Mouse (Mus musculus): ENCODE data around the gene Rspo3. TPM values are rescaled to one million over a fixed set of nuclear protein-coding genes. Genes with fewer than 3 reads are reported as not detected.
A peak's percentile ranks its signal among the peaks of the same experiment; 100 is the strongest.

Rspo3 gene
- total RNA-seq (2021) = 10 to 100 TPM in 1 of 2 experiments, 1 to 10 TPM in 1; 9.1 to 10.8 TPM
- long read RNA-seq, transcript Rspo3-201 (5 exons, 3,085 nt) = major isoform, 7 of 8 reads
- long read RNA-seq, partial matches to known transcripts = 1 of 8 reads
- long read RNA-seq, other reads (novel, unspliced or antisense) = 0 of 8 reads

DNA sequence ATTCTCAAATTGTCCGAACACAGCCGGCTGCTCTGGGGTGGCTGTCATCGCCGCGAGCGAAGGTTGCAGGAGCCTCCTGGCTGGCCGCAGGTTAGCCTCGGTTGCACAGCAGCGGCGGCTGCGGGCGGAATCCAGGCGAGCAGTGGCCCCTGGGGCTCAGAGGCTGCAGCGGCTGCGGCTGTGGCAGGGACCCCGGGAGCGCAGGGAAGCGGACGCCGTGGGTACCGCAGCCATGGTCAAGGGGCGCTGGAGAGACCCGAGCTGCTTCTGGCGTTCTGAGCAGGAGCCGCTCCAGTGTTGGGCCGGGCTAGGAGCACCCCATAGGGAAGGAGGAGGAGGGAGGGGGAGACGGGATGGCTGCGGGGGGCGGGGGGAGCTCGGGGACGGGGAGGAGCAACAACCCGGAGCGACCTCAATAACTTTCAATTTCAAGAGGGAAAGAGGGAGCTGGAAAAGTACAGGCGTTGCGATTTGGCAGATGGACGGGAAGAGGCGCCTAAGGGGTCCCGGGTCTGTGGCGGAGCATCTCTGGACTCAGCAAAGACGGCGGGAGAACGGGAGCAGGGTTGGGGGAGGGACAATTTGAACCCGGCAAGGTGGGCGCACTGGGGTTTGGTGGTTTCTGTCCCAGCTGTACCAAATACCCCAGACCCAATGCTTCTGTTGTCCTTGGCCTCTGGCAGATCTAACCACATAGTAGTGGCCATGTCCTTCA is at the start of gene Rspo3:
Rspo3 (minus strand) TSS at position 322 of the 715 bp plus-strand sequence.
- peak; percentile 51 to 66 for DNase-seq (ENCODE audit: low spot score in 2 of 2)

DNA sequence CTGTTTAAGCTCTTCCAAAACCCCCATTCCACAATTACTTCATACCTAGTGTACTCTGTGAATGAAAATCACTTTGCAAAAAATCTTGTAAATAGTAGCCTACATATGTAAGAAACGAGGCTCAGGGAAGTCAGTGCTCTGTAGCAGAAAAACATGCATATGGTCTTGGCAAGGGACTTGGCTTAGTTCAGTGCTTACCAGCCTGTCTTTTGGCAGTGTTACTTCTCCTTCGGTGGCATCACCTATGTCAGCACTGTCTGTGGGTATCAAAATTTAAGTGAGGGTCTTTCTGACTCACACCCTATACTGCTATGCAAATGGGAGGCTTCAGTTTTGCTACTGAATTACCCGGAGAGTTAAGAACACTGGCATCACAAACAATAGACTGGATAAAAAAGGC is 46.3 kb upstream of the Rspo3 start:
- DNase-seq (ENCODE audit: low spot score in 2 of 2) = no peak

DNA sequence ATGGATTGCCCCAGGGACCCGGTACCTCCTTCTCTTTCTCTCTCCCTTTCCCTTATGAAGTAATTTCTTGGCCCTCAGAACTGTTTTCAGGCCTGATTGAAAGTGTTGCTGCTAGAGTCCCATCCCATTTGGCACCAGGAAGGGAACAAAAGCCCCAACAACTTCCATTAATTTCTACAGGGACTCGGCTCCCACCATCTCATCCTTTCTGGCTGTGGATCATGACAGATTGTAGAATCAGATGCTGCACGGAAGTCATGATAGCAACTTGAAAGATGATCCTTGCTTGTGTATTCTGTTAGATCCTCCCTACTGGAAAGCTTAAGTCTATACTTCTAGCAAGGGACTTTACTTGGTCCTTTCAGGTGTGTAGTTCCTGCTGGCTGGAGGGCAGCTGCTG is 45.8 kb upstream of the Rspo3 start:
- peak in 1 of 2 experiments; percentile 15 for DNase-seq (ENCODE audit: low spot score in 2 of 2)

GRCm38 (mm10) chr10:29555983-29556382 is 20.3 kb upstream of the Rspo3 start:
- no peak for DNase-seq (ENCODE audit: low spot score in 2 of 2)

GRCm38 (mm10) chr10:29554365-29554764 is 18.7 kb upstream of the Rspo3 start:
- no peak for DNase-seq (ENCODE audit: low spot score in 2 of 2)

DNA sequence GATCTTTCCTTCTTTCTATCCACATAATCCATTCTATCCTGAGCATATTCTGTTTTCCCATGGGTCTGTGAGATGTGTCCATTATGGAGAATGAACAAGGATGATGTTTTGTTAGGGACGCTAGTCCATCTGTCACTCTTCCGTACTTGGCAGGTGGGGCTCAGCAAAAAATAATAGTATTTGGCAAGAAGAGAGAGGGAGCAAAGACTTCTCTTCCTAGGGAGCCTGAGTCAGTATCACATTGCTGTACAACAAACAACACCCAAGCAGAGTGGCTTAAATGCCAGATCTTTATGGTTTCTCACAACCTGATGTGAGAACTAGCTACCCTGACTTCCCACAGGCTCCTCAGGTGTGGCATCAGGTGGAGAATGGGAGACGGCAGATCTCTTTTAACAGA is 7.3 kb upstream of the Rspo3 start:
- no peak for DNase-seq (ENCODE audit: low spot score in 2 of 2)

DNA sequence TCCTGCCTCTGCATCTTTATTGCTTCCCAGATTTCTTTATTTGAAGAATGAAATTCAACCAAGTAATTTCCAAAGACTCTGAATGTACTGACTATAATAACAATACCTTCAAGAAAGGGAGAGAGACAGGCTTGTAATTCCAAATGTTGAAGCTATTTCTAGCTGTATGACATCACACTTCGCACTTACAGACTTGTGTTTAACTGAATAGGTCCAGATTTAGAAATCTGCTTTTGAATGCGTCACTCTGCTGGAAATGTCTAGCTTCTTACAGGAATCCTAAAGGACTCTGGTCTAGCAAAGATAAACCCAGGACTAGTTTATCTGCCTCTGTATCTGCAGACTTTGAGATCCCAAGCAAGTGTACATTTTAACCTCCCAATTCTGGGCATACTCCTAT is 3.8 kb upstream of the Rspo3 start:
- DNase-seq (ENCODE audit: low spot score in 2 of 2) = no peak

DNA sequence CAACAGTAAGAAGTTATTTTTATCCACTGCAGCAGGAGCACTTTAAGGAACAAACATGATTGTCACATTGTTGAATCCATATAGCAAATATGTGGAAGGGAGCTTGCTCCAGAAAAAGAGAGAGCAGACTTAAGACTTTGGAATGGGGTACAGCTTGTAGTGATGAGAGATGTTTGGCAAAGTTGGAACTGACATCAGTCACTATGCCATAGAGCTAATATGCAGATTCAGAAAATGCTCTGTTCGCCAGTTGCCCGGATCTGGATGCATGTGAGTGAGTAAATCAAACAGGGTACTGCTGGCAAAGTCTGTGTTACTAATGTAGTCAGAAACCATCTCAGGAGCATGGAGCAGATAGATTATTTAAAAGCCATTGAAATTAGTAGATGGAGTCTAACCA is 3.1 kb upstream of the Rspo3 start:
- no peak for DNase-seq (ENCODE audit: low spot score in 2 of 2)

DNA sequence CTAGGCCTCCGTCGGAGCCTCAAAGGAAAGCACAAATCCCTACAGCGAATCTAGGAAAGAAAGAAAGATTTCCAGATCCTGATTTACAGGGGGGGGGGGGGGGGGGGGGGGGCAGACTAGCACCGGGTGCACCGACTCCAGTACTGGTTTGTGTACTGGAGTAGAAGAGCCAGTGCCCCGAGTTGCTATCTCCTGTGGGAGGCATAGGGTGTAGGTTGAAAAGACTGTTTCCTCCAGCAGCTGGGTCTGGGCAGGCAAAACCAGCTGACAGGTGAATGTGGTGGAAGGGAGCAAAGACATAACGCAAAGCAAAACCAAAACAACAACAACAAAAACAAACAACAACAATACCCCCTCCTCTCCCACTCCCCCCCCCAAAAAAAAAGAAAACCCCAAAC is 838 bp downstream of the Rspo3 start:
- DNase-seq (ENCODE audit: low spot score in 2 of 2) = no peak

- DNase-seq (ENCODE audit: low spot score in 2 of 2) = peak; percentile 36 to 45
Measured at GRCm38 (mm10) chr10:29533846-29534829, 1.5 kb downstream of the Rspo3 start.

- peak; percentile 86 to 89 for DNase-seq (ENCODE audit: low spot score in 2 of 2)
Measured at GRCm38 (mm10) chr10:29532821-29533715, 2.6 kb downstream of the Rspo3 start.

DNA sequence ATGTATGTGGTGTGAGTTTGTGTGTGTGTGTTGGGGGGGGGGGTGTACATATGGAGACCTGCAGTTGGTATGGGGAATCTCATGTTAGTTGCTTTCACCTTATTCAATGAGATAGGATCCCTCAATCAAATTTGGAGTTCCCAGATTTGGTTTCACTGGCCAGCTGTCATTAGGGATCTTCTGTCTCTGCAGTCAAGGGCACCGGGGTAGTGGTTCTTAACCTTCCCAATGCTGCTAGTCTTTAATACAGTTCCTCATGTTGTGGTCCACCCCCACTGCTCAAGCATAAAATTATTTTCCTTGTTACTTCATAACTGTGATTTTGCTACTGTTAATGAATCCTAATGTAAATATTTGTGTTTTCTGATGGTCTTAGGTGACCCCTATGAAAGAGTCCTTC is 22.1 kb downstream of the Rspo3 start:
- no peak for DNase-seq (ENCODE audit: low spot score in 2 of 2)

- no peak for DNase-seq (ENCODE audit: low spot score in 2 of 2)
Measured at GRCm38 (mm10) chr10:29508167-29508566, 27.5 kb downstream of the Rspo3 start.

DNA sequence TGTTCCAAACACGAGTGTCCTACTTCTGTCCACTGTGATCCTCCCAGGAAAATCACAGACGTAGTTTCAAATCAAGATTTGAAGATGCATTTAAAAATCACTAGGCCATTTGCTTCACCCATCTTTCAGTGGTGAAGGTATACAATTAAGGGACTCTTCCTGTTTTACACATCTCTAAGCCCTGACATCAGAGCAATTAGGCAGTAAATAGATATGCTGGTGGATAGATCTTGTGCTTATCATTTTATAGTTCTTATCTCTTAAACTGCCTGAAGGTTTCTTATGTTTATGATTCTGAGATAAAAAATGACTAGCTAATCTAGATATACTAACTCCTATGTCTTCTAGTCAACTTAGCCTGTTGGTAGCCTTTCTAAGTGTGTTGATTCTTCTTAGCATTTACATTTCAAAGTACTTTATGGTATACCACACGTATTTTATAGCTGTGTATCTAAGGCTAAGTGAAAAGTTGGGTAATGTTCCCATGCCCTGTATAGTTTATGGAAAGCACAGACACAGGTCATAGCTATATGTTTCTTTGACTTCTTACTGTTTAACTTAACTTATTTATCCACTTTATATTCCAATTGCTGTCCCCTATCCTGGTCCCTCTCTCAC is 38.4 kb downstream of the Rspo3 start:
- no peak for DNase-seq (ENCODE audit: low spot score in 2 of 2)

DNA sequence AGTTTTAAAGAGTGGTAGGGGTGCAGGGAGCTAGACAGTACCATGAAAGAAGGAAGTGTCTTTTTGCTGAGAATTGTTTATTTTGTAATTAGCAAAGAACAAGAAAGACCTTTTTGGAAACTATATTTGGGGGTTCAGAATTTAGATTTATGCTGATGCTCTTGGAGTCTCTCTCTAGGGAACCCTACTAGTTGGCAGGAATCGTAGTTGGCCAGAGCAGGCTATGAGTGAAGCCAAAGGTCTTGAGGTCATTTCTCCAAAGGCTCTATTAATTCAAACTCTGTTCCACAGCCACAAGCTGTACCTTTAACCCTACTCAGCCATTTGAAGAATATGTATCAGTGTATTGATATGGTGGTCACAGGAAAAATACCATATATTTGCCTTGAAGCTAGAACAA is 41.7 kb downstream of the Rspo3 start:
- peak; percentile 15 to 22 for DNase-seq (ENCODE audit: low spot score in 2 of 2)

DNA sequence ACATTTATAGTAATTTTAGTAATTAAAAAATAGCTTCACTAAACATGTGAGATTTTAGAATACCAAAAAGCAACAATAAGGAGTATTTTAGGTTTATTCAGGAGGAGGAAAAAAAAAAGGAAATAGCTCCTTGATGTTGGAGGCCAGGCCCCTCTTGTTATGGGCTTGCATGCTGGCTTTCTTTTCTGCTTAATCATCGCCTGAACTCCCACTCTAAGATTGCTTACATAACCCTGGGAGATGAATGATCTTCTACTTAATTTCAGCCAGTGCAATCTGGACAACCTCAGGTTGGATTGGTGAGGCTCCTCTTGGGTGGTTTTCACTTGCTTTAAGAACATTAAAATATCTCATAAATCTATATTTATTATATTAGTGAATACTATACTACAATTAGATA is 54.7 kb downstream of the Rspo3 start:
- no peak for DNase-seq (ENCODE audit: low spot score in 2 of 2)

DNA sequence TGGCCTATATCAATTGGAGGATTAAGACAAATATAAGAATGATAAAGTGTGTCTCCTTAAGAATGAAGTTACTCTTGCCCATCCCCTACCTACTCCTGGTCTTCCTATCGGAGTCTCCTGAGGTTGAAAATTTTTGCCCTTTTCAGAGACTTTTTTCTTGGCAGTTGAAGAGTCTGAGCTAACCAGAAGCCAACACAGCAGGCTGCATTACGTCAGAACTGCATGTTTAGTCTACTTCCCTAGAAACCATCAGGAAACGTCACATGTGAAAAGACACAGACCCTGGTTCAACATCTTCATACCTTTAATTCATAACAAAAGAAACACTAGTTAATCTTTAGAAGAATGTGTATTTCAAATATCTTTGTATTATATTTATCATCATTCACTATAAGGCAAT is 56.3 kb downstream of the Rspo3 start:
- DNase-seq (ENCODE audit: low spot score in 2 of 2) = no peak

DNA sequence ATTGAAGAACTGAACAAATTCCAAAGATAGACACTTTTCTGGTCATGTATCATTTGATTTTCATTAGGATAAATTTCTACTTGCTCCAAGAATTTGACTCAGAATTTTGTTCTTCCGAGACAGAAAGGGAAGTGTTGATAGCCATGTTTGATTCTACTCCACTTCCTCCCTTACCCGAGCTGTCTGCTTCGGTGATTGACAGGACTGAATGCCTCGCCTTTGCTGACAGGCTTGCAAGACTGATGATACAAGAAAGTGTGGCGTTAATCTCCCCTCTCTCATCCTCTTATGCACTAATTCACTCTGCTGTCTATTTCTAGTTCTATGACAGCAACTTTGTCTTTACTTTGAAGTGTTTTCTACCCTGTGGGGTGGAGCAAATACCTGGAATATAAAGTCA is 65.2 kb downstream of the Rspo3 start:
- no peak for DNase-seq (ENCODE audit: low spot score in 2 of 2)

DNA sequence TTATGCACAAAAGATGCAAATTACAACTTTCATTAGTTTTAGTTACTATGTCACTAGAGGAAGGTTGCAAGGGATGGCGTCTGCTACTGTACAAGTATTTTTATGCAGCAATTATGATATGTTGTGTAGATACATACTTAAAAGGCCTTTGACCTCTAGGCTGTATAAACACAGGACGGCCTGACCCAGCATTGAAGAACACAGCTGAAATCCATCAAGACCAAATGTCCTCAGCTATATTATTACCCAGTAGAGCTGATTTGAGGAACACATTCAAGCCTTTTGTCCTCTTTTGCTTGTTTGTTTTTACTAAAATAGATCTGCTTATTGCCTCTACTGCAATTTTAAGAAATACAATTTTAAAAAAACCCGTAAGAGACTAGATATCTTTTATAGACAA is 75.6 kb downstream of the Rspo3 start:
- DNase-seq (ENCODE audit: low spot score in 2 of 2) = no peak

DNA sequence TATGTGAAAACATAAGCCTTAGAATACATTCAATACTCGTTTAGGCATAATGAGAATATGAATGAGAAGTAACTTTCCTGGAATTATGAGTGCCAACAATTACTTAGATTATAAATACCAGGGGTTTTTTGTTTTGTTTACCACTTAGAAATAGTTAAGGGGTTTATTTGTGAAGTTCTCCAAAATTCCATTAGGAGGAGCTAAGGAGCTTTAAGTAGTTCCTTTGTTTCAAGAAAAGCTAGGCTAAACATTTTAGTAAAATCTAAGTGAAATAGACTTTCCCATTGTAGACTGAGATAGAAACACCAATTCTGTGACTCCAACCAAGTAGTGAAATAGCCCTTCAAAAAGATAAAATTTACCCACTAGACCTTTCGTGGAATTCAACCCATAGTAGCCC is 76.0 kb downstream of the Rspo3 start:
- DNase-seq (ENCODE audit: low spot score in 2 of 2) = no peak

DNA sequence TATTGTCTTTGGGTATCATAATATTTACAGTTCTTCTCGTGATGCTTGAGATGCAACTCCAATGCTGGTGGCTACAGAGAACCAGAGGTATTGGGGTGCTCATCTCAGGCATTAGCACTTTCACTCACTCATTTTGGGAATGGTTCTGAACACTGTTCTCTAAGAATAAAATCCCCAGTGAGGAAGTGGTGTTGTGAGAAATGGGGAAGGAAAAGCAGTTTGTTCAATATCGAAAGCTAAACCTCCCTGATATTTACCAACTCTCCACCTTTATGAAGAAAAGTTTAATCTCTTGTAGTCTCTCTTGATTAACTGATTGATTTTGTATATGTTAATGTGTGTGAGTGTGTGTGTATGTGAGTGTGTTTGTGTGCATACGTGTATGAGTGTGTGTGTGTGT is 90.6 kb downstream of the Rspo3 start:
- no peak for DNase-seq (ENCODE audit: low spot score in 2 of 2)
